Mouse (Mus musculus): Measurements from ENCODE around the gene Wdr73. TPM values are rescaled to one million over a fixed set of nuclear protein-coding genes. Genes with fewer than 3 reads are reported as not detected.

The Wdr73 gene
- total and polyA plus RNA-seq, 2 experiments from 2014 or later, result 12.4 to 22.4 TPM

DNA sequence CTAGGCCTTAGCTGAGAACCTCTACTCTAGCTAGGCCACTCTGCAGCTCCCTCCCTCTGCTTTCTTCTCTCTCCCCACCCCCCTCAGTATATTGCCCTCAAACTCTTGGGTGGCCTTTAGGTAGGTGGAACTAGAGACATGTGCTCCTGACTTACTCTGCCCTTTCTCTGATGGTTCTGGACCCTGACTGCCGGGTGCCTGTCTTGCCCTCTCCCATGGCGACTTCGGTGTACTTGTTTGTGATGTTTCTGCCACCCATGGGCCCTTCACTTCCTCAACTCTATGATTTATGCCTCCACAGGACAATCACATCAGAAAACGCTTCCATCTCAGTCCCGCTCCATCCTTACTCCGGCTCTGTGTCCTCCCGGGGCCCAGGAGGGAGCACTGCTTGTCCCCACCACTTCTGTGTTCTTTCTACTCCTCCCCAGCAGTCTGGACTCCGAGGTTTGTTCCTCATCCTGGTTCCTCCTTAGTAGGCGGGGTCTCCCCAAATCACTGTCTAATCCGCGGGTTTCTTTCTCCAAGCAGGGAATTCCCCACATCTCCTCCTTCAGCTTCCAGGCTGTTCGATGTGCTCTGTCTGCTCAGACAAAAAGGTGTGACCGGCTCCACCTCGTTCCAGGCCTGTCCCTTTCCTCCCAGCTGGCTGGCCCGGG is 55.3 kb downstream of the Wdr73 start:
- no peak for DNase-seq (ENCODE audit: low spot score)
- no peak overlapping the region for H3K9ac ChIP-seq (replicated peaks; ENCODE audit: low read depth, low read length)
- H3K4me2 ChIP-seq (ENCODE audit: low read depth, low read length), result no peak overlapping the region
- H3K9me3 ChIP-seq (replicated peaks; ENCODE audit: control insufficient read depth, low read length), result no peaks in the 10 kb centered on the region
- no peak overlapping the region for H3K4me3 ChIP-seq (ENCODE audit: low read depth, low read length)
- no peaks in the 10 kb centered on the region for H3K36me3 ChIP-seq (replicated peaks; ENCODE audit: control insufficient read depth, insufficient read depth, low read length)
- peaks cover 3% of the 10 kb centered on the region; the same call in 1 of the 2 replicates for H3K4me1 ChIP-seq (ENCODE audit: control insufficient read depth, insufficient read depth)
- no peak for ATAC-seq (ENCODE audit: insufficient read depth, low read depth)
- no peaks in the 10 kb centered on the region for H3K27me3 ChIP-seq (ENCODE audit: control insufficient read depth, insufficient read depth, low read length)
- WGBS, result 70% methylated on average over 15 of the region's 15 CpGs
- no peak overlapping the region for H3K27ac ChIP-seq (ENCODE audit: low read depth)
- no peak for TF ChIP-seq EP300 (IDR thresholded peaks at IDR 0.05; ENCODE audit: low read depth)
- no peak for TF ChIP-seq CTCF (IDR thresholded peaks at IDR 0.05; ENCODE audit: low read depth)

DNA sequence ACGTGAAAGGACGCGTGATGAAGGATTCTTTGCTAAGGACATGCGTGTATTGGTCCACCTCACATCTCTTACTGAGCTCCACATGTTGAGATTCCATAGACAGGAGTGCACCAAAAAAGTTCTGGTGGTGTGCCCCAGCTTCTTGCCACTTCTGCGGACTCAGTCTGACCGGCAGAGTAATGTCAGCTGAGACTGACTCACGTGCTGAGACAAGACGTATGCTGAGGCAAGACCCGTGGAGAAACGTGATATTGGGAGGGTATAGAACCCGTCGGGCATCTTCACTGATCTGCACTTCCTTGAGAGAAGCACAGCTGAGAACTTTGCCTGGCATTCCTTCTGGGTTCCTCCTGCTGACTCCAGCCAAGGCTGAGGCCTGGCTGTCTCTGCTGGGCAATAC is 56.4 kb downstream of the Wdr73 start:
- Histone ChIP-seq H3K9ac (replicated peaks; ENCODE audit: low read depth, low read length) (no peak overlapping the region), H3K27me3 (ENCODE audit: control insufficient read depth, insufficient read depth, low read length) (no peaks in the 10 kb centered on the region), H3K4me2 (ENCODE audit: low read depth, low read length) (no peak overlapping the region), H3K4me1 (ENCODE audit: control insufficient read depth, insufficient read depth) (peaks cover 3% of the 10 kb centered on the region; the same call in 1 of the 2 replicates), H3K36me3 (replicated peaks; ENCODE audit: control insufficient read depth, insufficient read depth, low read length) (no peaks in the 10 kb centered on the region), H3K9me3 (replicated peaks; ENCODE audit: control insufficient read depth, low read length) (no peaks in the 10 kb centered on the region), H3K4me3 (ENCODE audit: low read depth, low read length) (no peak overlapping the region), H3K27ac (ENCODE audit: low read depth) (no peak overlapping the region)
- DNase-seq (ENCODE audit: low spot score) (no peak), ATAC-seq (ENCODE audit: insufficient read depth, low read depth) (no peak)
- TF ChIP-seq EP300 (IDR thresholded peaks at IDR 0.05; ENCODE audit: low read depth) (no peak), CTCF (IDR thresholded peaks at IDR 0.05; ENCODE audit: low read depth) (no peak)
- 94% methylated on average over 12 of the region's 12 CpGs for WGBS

DNA sequence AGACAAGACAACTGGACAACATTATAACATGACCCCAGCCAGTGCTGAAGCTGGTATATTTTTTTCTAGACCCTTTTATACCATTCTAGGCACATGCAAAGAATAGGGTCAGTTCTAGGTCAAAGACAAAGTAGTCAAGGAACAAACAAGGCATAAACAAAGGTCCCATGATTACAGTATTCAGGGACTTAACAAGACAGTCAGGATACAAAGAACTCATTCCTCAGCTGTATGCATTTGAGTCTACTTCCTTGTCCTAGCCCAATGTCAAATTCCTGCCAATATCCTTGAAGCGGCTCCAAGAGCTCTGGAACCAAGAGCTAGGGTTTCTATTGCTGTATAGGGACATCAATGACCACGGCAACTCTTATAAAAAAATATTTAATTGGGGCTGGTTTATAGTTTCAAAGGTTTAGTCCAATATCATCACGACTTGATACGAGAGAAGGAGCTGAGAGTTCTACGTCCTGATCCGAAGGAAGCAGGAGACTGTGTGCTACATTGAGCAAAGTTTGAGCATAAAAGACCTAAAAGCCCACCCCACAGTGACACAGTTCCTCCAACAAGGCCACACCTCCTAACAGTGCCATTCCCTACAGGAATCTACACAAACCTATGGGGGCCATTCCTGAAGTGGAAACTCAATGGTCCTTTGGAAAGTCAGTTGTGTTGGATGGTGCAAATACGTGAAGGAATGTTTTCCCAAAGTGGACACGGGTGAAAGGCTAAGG is 57.0 kb downstream of the Wdr73 start:
- Histone ChIP-seq H3K9me3 (replicated peaks; ENCODE audit: control insufficient read depth, low read length) (no peaks in the 10 kb centered on the region), H3K9ac (replicated peaks; ENCODE audit: low read depth, low read length) (no peak overlapping the region), H3K27me3 (ENCODE audit: control insufficient read depth, insufficient read depth, low read length) (no peaks in the 10 kb centered on the region), H3K4me3 (ENCODE audit: low read depth, low read length) (no peak overlapping the region), H3K4me1 (ENCODE audit: control insufficient read depth, insufficient read depth) (no peaks in the 10 kb centered on the region; the same call in 1 of the 2 replicates), H3K36me3 (replicated peaks; ENCODE audit: control insufficient read depth, insufficient read depth, low read length) (no peaks in the 10 kb centered on the region), H3K27ac (ENCODE audit: low read depth) (no peak overlapping the region), H3K4me2 (ENCODE audit: low read depth, low read length) (no peak overlapping the region)
- no peak for ATAC-seq (ENCODE audit: insufficient read depth, low read depth)
- WGBS, result 92% methylated on average over 8 of the region's 8 CpGs
- TF ChIP-seq EP300 (IDR thresholded peaks at IDR 0.05; ENCODE audit: low read depth) (no peak), CTCF (IDR thresholded peaks at IDR 0.05; ENCODE audit: low read depth) (no peak)
- DNase-seq (ENCODE audit: low spot score), result no peak

DNA sequence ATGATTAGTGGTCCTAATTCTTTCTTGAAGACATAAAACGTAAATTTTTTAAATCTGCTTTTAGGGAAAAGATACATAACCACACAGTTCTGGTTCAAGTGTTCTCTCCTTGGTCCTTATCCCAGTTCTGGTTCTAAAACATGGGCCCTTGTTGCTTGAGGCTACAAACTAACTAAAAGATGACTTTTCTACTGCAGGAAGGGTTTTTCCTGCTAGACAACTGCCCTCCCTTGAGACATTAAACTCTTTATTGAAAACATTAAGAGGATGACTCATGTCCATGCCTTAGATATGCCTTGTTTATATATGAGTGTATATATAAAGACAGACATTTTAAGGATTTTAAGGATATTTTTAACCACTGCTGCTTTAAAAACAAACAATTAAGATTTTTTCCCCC is 57.9 kb downstream of the Wdr73 start:
- H3K36me3 ChIP-seq (replicated peaks; ENCODE audit: control insufficient read depth, insufficient read depth, low read length), result no peaks in the 10 kb centered on the region
- no peak overlapping the region for H3K27ac ChIP-seq (ENCODE audit: low read depth)
- H3K9me3 ChIP-seq (replicated peaks; ENCODE audit: control insufficient read depth, low read length), result no peaks in the 10 kb centered on the region
- no peak overlapping the region for H3K4me2 ChIP-seq (ENCODE audit: low read depth, low read length)
- ATAC-seq (ENCODE audit: insufficient read depth, low read depth) (no peak), DNase-seq (ENCODE audit: low spot score) (no peak)
- H3K27me3 ChIP-seq (ENCODE audit: control insufficient read depth, insufficient read depth, low read length), result no peaks in the 10 kb centered on the region
- TF ChIP-seq EP300 (IDR thresholded peaks at IDR 0.05; ENCODE audit: low read depth) (no peak), CTCF (IDR thresholded peaks at IDR 0.05; ENCODE audit: low read depth) (no peak)
- H3K4me3 ChIP-seq (ENCODE audit: low read depth, low read length), result no peak overlapping the region
- WGBS, result 81% methylated on average over 1 of the region's 1 CpGs
- no peaks in the 10 kb centered on the region for H3K4me1 ChIP-seq (ENCODE audit: control insufficient read depth, insufficient read depth)
- H3K9ac ChIP-seq (replicated peaks; ENCODE audit: low read depth, low read length), result no peak overlapping the region

DNA sequence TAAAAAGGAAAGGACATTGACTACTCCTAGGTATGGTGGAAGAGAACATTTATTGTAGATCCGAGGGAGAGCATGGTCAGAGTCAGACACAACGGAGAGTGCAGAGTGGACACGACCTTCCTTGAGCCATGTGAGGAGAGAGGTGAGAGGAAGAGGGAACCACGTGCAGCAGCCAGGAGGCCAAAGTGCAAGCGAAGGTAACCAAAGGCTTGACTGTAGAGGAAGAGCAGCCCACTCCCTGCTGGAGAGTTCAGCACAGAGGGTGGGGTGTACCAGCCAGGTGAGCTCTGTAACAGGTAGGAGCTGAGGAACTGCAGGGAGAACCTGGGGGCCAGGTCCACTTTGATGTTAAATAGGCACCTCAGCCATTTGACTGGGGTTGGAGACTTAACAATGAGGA is 58.9 kb downstream of the Wdr73 start:
- no peak for DNase-seq (ENCODE audit: low spot score)
- H3K4me2 ChIP-seq (ENCODE audit: low read depth, low read length), result no peak overlapping the region
- H3K36me3 ChIP-seq (replicated peaks; ENCODE audit: control insufficient read depth, insufficient read depth, low read length), result no peaks in the 10 kb centered on the region
- H3K4me3 ChIP-seq (ENCODE audit: low read depth, low read length), result no peak overlapping the region
- no peak overlapping the region for H3K9ac ChIP-seq (replicated peaks; ENCODE audit: low read depth, low read length)
- WGBS, result 61% methylated on average over 5 of the region's 5 CpGs
- no peaks in the 10 kb centered on the region for H3K9me3 ChIP-seq (replicated peaks; ENCODE audit: control insufficient read depth, low read length)
- no peak for TF ChIP-seq CTCF (IDR thresholded peaks at IDR 0.05; ENCODE audit: low read depth)
- TF ChIP-seq EP300 (IDR thresholded peaks at IDR 0.05; ENCODE audit: low read depth), result no peak
- no peaks in the 10 kb centered on the region for H3K27me3 ChIP-seq (ENCODE audit: control insufficient read depth, insufficient read depth, low read length)
- H3K27ac ChIP-seq (ENCODE audit: low read depth), result no peak overlapping the region
- ATAC-seq (ENCODE audit: insufficient read depth, low read depth), result no peak
- no peaks in the 10 kb centered on the region for H3K4me1 ChIP-seq (ENCODE audit: control insufficient read depth, insufficient read depth)

Measured in heart, postnatal 0 days (tissue).